Mouse (Mus musculus) ES-E14 (cell line): ENCODE measurements around the gene Cuedc1.

ENCODE experiments used
- MAFK ChIP-seq: IDR thresholded peaks from 2 replicates; pipeline ENCODE4 v1.6.1; 2014; ENCODE audit warnings: mild to moderate bottlenecking, low read depth, low read length, inconsistent platforms; ENCODE audit not compliant: insufficient read depth
- ZC3H11A ChIP-seq: IDR thresholded peaks from 2 replicates; pipeline ENCODE4 v1.6.1; 2012; ENCODE audit warnings: low read depth, mild to moderate bottlenecking, inconsistent platforms, low read length, borderline replicate concordance
- ZNF384 ChIP-seq: IDR thresholded peaks from 2 replicates; pipeline ENCODE4 v1.6.1; 2012; ENCODE audit warnings: low read depth, low read length, inconsistent platforms

DNA sequence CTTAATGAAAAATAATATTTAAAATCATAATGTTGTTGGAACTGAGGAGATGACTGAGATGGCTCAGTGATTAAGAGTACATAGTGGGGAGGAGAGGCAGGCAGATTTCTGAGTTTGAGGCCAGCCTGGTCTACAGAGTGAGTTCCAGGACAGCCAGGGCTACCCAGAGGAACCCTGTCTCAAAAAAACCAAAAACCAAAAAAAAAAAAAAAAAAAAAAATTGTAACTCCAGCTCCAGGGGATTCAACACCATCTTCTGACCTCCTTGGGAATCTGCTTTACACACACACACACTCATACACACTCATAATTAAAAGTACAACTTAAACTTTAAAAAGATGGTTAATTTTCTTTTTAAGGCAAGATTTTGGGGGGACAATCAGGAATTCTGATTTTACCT, 32.1 kb upstream of the Cuedc1 start:
- TF ChIP-seq MAFK (no peak), ZNF384 (peak; percentile 68), ZC3H11A (no peak)
